Mouse (Mus musculus) small intestine, adult 2 months (tissue): ENCODE measurements around the gene Ptpn14. TPM values are rescaled to one million over a fixed set of nuclear protein-coding genes. Genes with fewer than 3 reads are reported as not detected.

Source experiments
- H3K27ac ChIP-seq: fragments of 200-500 bp; 2 replicates; pipeline ENCODE4 v1.5.1; 2012; ENCODE audit warnings: low read depth, low read length, control low read depth, inconsistent platforms; ENCODE audit not compliant: insufficient read depth
- H3K27me3 ChIP-seq: fragments of 200-500 bp; 2 replicates; pipeline ENCODE4 v1.6.1; 2012; ENCODE audit warnings: mild to moderate bottlenecking, moderate library complexity, low read length, inconsistent platforms; ENCODE audit not compliant: control insufficient read depth, insufficient read depth
- H3K36me3 ChIP-seq: fragments of 200-500 bp; 2 replicates; pipeline ENCODE4 v1.6.1; 2012; ENCODE audit warnings: mild to moderate bottlenecking, low read length, control low read depth, inconsistent platforms; ENCODE audit not compliant: control insufficient read depth, insufficient read depth
- H3K4me1 ChIP-seq: fragments of 200-500 bp; 2 replicates; pipeline ENCODE4 v1.6.1; 2012; ENCODE audit warnings: low read length, inconsistent platforms, mixed read lengths; ENCODE audit not compliant: control insufficient read depth, insufficient read depth, insufficient read length
- H3K4me3 ChIP-seq: fragments of 200-500 bp; 2 replicates; pipeline ENCODE4 v1.5.1; 2012; ENCODE audit warnings: low read depth, mild to moderate bottlenecking, control low read depth, inconsistent platforms, low read length, moderate library complexity
- CTCF ChIP-seq: fragments of 200-500 bp; IDR thresholded peaks from 2 replicates; pipeline ENCODE4 v1.5.1; 2012; ENCODE audit warnings: low read depth, mild to moderate bottlenecking, control low read depth, inconsistent platforms, low read length, moderate library complexity, mixed read lengths; ENCODE audit not compliant: insufficient replicate concordance, insufficient read length; ENCODE audit errors: extremely low read depth
- POLR2A ChIP-seq: fragments of 200-500 bp; IDR thresholded peaks from 2 replicates; pipeline ENCODE4 v1.6.1; 2012; ENCODE audit warnings: low read depth, mild to moderate bottlenecking, control low read depth, inconsistent platforms, low read length, moderate library complexity
- WGBS: fragments of 180-500 bp; shearing (Covaris S2); methylation state at CpG from one replicate; pipeline ENCODE4 v1.1.7; 2018; 5-methylcytosine and 5-hydroxymethylcytosine counted together
- polyA plus RNA-seq: library from polyadenylated mRNA; depleted of rRNA; stranded (reverse); fragments of >200 nt; gene quantifications from 2 replicates; pipeline ENCODE4 v1.2.3, GENCODE M21; 2012

The Ptpn14 gene
- polyA plus RNA-seq, 1 experiment: 2.5 TPM

- Histone ChIP-seq H3K27me3 (no peaks in the 10 kb centered on the region), H3K27ac (no peak overlapping the region), H3K4me3 (no peak overlapping the region), H3K4me1 (no peaks in the 10 kb centered on the region), H3K36me3 (peaks cover 11% of the 10 kb centered on the region)
- WGBS: 82% methylated on average over 13 of the region's 13 CpGs
- TF ChIP-seq CTCF (no peak), POLR2A (no peak)
These were observed 170.6 kb downstream of the Ptpn14 start for GRCm38 (mm10) chr1:189898708-189899107.

- 88% methylated on average over 6 of the region's 6 CpGs for WGBS
These were observed 171.5 kb downstream of the Ptpn14 start for GRCm38 (mm10) chr1:189899526-189899925.

GRCm38 (mm10) chr1:189902413-189902812 is 174.3 kb downstream of the Ptpn14 start:
- H3K27me3 ChIP-seq: no peaks in the 10 kb centered on the region
- 91% methylated on average over 9 of the region's 9 CpGs for WGBS
- H3K4me1 ChIP-seq: no peaks in the 10 kb centered on the region
- TF ChIP-seq POLR2A (no peak), CTCF (no peak)
- no peaks in the 10 kb centered on the region; the same call in 1 of the 2 replicates for H3K36me3 ChIP-seq
- no peak overlapping the region for H3K27ac ChIP-seq
- no peak overlapping the region for H3K4me3 ChIP-seq

More at GRCm38 (mm10) chr1:189899526-189899925, 171.5 kb downstream of the Ptpn14 start:
- no peak for TF ChIP-seq CTCF
- TF ChIP-seq POLR2A: no peak
- Histone ChIP-seq H3K27ac (no peak overlapping the region), H3K36me3 (peaks cover 7% of the 10 kb centered on the region), H3K27me3 (no peaks in the 10 kb centered on the region), H3K4me3 (no peak overlapping the region), H3K4me1 (no peaks in the 10 kb centered on the region)

- 86% methylated on average over 11 of the region's 11 CpGs for WGBS
- TF ChIP-seq CTCF: no peak
- no peak for TF ChIP-seq POLR2A
- H3K4me1 ChIP-seq: no peaks in the 10 kb centered on the region
These were observed 175.1 kb downstream of the Ptpn14 start for GRCm38 (mm10) chr1:189903169-189903568.

GRCm38 (mm10) chr1:189910685-189911345 is 182.7 kb downstream of the Ptpn14 start:
- Histone ChIP-seq H3K27ac (no peak overlapping the region), H3K27me3 (no peaks in the 10 kb centered on the region), H3K4me3 (no peak overlapping the region), H3K36me3 (peaks cover 3% of the 10 kb centered on the region; the same call in 1 of the 2 replicates), H3K4me1 (no peaks in the 10 kb centered on the region)
- TF ChIP-seq CTCF (no peak), POLR2A (no peak)
- 65% methylated on average over 13 of the region's 13 CpGs for WGBS

More at GRCm38 (mm10) chr1:189903169-189903568, 175.1 kb downstream of the Ptpn14 start:
- Histone ChIP-seq H3K27ac (no peak overlapping the region), H3K36me3 (no peaks in the 10 kb centered on the region; the same call in 1 of the 2 replicates), H3K27me3 (no peaks in the 10 kb centered on the region), H3K4me3 (no peak overlapping the region)

- Histone ChIP-seq H3K4me3 (no peak overlapping the region), H3K36me3 (peaks cover 3% of the 10 kb centered on the region; the same call in 1 of the 2 replicates), H3K27ac (no peak overlapping the region), H3K4me1 (no peaks in the 10 kb centered on the region), H3K27me3 (no peaks in the 10 kb centered on the region)
- TF ChIP-seq CTCF: no peak
- 88% methylated on average over 21 of the region's 21 CpGs for WGBS
These were observed 185.2 kb downstream of the Ptpn14 start for GRCm38 (mm10) chr1:189913093-189913760.

- H3K27me3 ChIP-seq: no peaks in the 10 kb centered on the region
- H3K4me1 ChIP-seq: peaks cover 9% of the 10 kb centered on the region
- 85% methylated on average over 10 of the region's 10 CpGs for WGBS
- no peak overlapping the region for H3K4me3 ChIP-seq
- no peak overlapping the region for H3K27ac ChIP-seq
- H3K36me3 ChIP-seq: peaks cover 2% of the 10 kb centered on the region; the same call in 1 of the 2 replicates
- TF ChIP-seq CTCF: no peak
- no peak for TF ChIP-seq POLR2A
These were observed 188.5 kb downstream of the Ptpn14 start for GRCm38 (mm10) chr1:189916422-189917125.
